Mouse (Mus musculus): ENCODE measurements around the gene Gsta1. TPM values are rescaled to one million over a fixed set of nuclear protein-coding genes. Genes with fewer than 3 reads are reported as not detected.
"Not testable (repeated sequence)": the region's sequence is repeated elsewhere in the genome, so short reads cannot be mapped to it uniquely, and the experiment has no call there.

Gene Gsta1
- total and polyA plus RNA-seq, 3 experiments: not detected

- not testable (repeated sequence) for H3K4me3 ChIP-seq (ENCODE audit: control insufficient read depth in 1 of 2, insufficient read depth in 1 of 2, low read depth in 2 of 2, low read length in 2 of 2); H3K27ac ChIP-seq (ENCODE audit: control insufficient read depth, low read depth, low read length); H3K9ac ChIP-seq (ENCODE audit: control insufficient read depth, low read depth, low read length, poor library complexity, severe bottlenecking); H3K9me3 ChIP-seq (replicated peaks; ENCODE audit: insufficient read depth, low read length); H3K27me3 ChIP-seq (ENCODE audit: control insufficient read depth in 1 of 2, insufficient read depth in 2 of 2, low read length in 2 of 2); H3K79me2 ChIP-seq (ENCODE audit: control insufficient read depth, insufficient read depth, low read length, poor library complexity); H3K4me1 ChIP-seq (ENCODE audit: control insufficient read depth in 1 of 2, insufficient read depth in 2 of 2, low read length in 2 of 2); H3K36me3 ChIP-seq (ENCODE audit: control insufficient read depth in 1 of 2, insufficient read depth in 2 of 2, low read length in 2 of 2); DNase-seq (ENCODE audit: low read depth, low spot score)
These were observed 25.4 kb downstream of the Gsta1 start for GRCm38 (mm10) chr9:78255683-78256470.

- not testable (repeated sequence) for H3K27ac ChIP-seq (ENCODE audit: control insufficient read depth, low read depth, low read length); H3K36me3 ChIP-seq (ENCODE audit: control insufficient read depth in 1 of 2, insufficient read depth in 2 of 2, low read length in 2 of 2); H3K9ac ChIP-seq (ENCODE audit: control insufficient read depth, low read depth, low read length, poor library complexity, severe bottlenecking); H3K4me3 ChIP-seq (ENCODE audit: control insufficient read depth in 1 of 2, insufficient read depth in 1 of 2, low read depth in 2 of 2, low read length in 2 of 2); DNase-seq (ENCODE audit: low read depth, low spot score); H3K9me3 ChIP-seq (replicated peaks; ENCODE audit: insufficient read depth, low read length); H3K27me3 ChIP-seq (ENCODE audit: control insufficient read depth in 1 of 2, insufficient read depth in 2 of 2, low read length in 2 of 2); H3K4me1 ChIP-seq (ENCODE audit: control insufficient read depth in 1 of 2, insufficient read depth in 2 of 2, low read length in 2 of 2); H3K79me2 ChIP-seq (ENCODE audit: control insufficient read depth, insufficient read depth, low read length, poor library complexity)
These were observed 26.5 kb downstream of the Gsta1 start, which contains the start of gene Gm3776 for GRCm38 (mm10) chr9:78256914-78257313. TSS of gene Gm3776 (plus strand) at chr9:78257129.

- not testable (repeated sequence) for H3K27ac ChIP-seq (ENCODE audit: control insufficient read depth, low read depth, low read length); DNase-seq (ENCODE audit: low read depth, low spot score); H3K4me1 ChIP-seq (ENCODE audit: control insufficient read depth in 1 of 2, insufficient read depth in 2 of 2, low read length in 2 of 2); H3K4me3 ChIP-seq (ENCODE audit: control insufficient read depth in 1 of 2, insufficient read depth in 1 of 2, low read depth in 2 of 2, low read length in 2 of 2); H3K36me3 ChIP-seq (ENCODE audit: control insufficient read depth in 1 of 2, insufficient read depth in 2 of 2, low read length in 2 of 2); H3K79me2 ChIP-seq (ENCODE audit: control insufficient read depth, insufficient read depth, low read length, poor library complexity); H3K9ac ChIP-seq (ENCODE audit: control insufficient read depth, low read depth, low read length, poor library complexity, severe bottlenecking); H3K9me3 ChIP-seq (replicated peaks; ENCODE audit: insufficient read depth, low read length); H3K27me3 ChIP-seq (ENCODE audit: control insufficient read depth in 1 of 2, insufficient read depth in 2 of 2, low read length in 2 of 2)
- 0 out of 2 replicates have a peak, but pooled peaks have one; percentile 12 for TF ChIP-seq SMC3 (IDR thresholded peaks at IDR 0.05; ENCODE audit: low read depth, low read length)
- peak; percentile 20 to 38 (median 25); a peak in 4 of 6 replicates for TF ChIP-seq CTCF (IDR thresholded peaks at IDR 0.05 in 2 of 3, conservative IDR thresholded peaks at IDR 0.05 in 1 of 3; ENCODE audit: control insufficient read depth in 1 of 3, insufficient read depth in 1 of 3, low read depth in 2 of 3, low read length in 3 of 3, poor library complexity in 1 of 3, severe bottlenecking in 1 of 3)
These were observed 29.2 kb downstream of the Gsta1 start for GRCm38 (mm10) chr9:78259688-78260087.

GRCm38 (mm10) chr9:78270945-78271344 lies 40.5 kb downstream of the Gsta1 start:
- peak; percentile 73 for TF ChIP-seq ZNF384 (IDR thresholded peaks at IDR 0.05; ENCODE audit: low read depth, low read length)
- peak; percentile 70 for TF ChIP-seq ETS1 (IDR thresholded peaks at IDR 0.05; ENCODE audit: low read depth, low read length)
- peak; percentile 59 to 69 for TF ChIP-seq EP300 (IDR thresholded peaks at IDR 0.05; ENCODE audit: low read depth in 1 of 2, low read length in 2 of 2)
- peak; percentile 69 for DNase-seq (ENCODE audit: low read depth, low spot score)
- not testable (repeated sequence) for H3K27me3 ChIP-seq (ENCODE audit: control insufficient read depth in 1 of 2, insufficient read depth in 2 of 2, low read length in 2 of 2)

GRCm38 (mm10) chr9:78282002-78282711 lies 51.7 kb downstream of the Gsta1 start:
- not testable (repeated sequence) for H3K4me3 ChIP-seq (ENCODE audit: control insufficient read depth in 1 of 2, insufficient read depth in 1 of 2, low read depth in 2 of 2, low read length in 2 of 2); H3K9me3 ChIP-seq (replicated peaks; ENCODE audit: insufficient read depth, low read length); H3K79me2 ChIP-seq (ENCODE audit: control insufficient read depth, insufficient read depth, low read length, poor library complexity); DNase-seq (ENCODE audit: low read depth, low spot score); H3K27ac ChIP-seq (ENCODE audit: control insufficient read depth, low read depth, low read length); H3K27me3 ChIP-seq (ENCODE audit: control insufficient read depth in 1 of 2, insufficient read depth in 2 of 2, low read length in 2 of 2); H3K4me1 ChIP-seq (ENCODE audit: control insufficient read depth in 1 of 2, insufficient read depth in 2 of 2, low read length in 2 of 2); H3K9ac ChIP-seq (ENCODE audit: control insufficient read depth, low read depth, low read length, poor library complexity, severe bottlenecking); H3K36me3 ChIP-seq (ENCODE audit: control insufficient read depth in 1 of 2, insufficient read depth in 2 of 2, low read length in 2 of 2)

More at GRCm38 (mm10) chr9:78270945-78271344, 40.5 kb downstream of the Gsta1 start:
- Histone ChIP-seq H3K27ac (ENCODE audit: control insufficient read depth, low read depth, low read length) (peak overlapping the region; percentile 97), H3K9ac (ENCODE audit: control insufficient read depth, low read depth, low read length, poor library complexity, severe bottlenecking) (peak overlapping the region; percentile 23), H3K4me3 (ENCODE audit: control insufficient read depth in 1 of 2, insufficient read depth in 1 of 2, low read depth in 2 of 2, low read length in 2 of 2) (peak overlapping the region; percentile 0 to 36; a peak in 1 of 4 replicates)
- not testable (repeated sequence) for H3K79me2 ChIP-seq (ENCODE audit: control insufficient read depth, insufficient read depth, low read length, poor library complexity); H3K36me3 ChIP-seq (ENCODE audit: control insufficient read depth in 1 of 2, insufficient read depth in 2 of 2, low read length in 2 of 2); H3K9me3 ChIP-seq (replicated peaks; ENCODE audit: insufficient read depth, low read length); H3K4me1 ChIP-seq (ENCODE audit: control insufficient read depth in 1 of 2, insufficient read depth in 2 of 2, low read length in 2 of 2)

- H3K9me3 ChIP-seq (replicated peaks; ENCODE audit: insufficient read depth, low read length); DNase-seq (ENCODE audit: low read depth, low spot score); H3K36me3 ChIP-seq (ENCODE audit: control insufficient read depth in 1 of 2, insufficient read depth in 2 of 2, low read length in 2 of 2); H3K27me3 ChIP-seq (ENCODE audit: control insufficient read depth in 1 of 2, insufficient read depth in 2 of 2, low read length in 2 of 2); H3K4me3 ChIP-seq (ENCODE audit: control insufficient read depth in 1 of 2, insufficient read depth in 1 of 2, low read depth in 2 of 2, low read length in 2 of 2); H3K27ac ChIP-seq (ENCODE audit: control insufficient read depth, low read depth, low read length); H3K79me2 ChIP-seq (ENCODE audit: control insufficient read depth, insufficient read depth, low read length, poor library complexity); H3K4me1 ChIP-seq (ENCODE audit: control insufficient read depth in 1 of 2, insufficient read depth in 2 of 2, low read length in 2 of 2); H3K9ac ChIP-seq (ENCODE audit: control insufficient read depth, low read depth, low read length, poor library complexity, severe bottlenecking): not testable (repeated sequence)
These were observed 58.6 kb downstream of the Gsta1 start for GRCm38 (mm10) chr9:78289063-78289462.

All from MEL (cell line).